Mouse (Mus musculus) bone marrow macrophage, adult 2 months (primary cell): Measurements from ENCODE around the gene Rpl15.

Experiments used
- CTCF ChIP-seq: IDR thresholded peaks from 2 replicates; pipeline ENCODE4 v1.5.1; 2012; ENCODE audit warnings: low read depth, mild to moderate bottlenecking, low read length, moderate library complexity
- POLR2A ChIP-seq: IDR thresholded peaks from 2 replicates; pipeline ENCODE4 v1.6.1; 2012; ENCODE audit warnings: mild to moderate bottlenecking, low read depth, low read length, borderline replicate concordance

GRCm38 (mm10) chr14:18261203-18261602, 10.0 kb downstream of the Rpl15 start:
- TF ChIP-seq POLR2A: no peak
- no peak for TF ChIP-seq CTCF
